Mouse (Mus musculus) heart, adult 2 months (tissue): ENCODE measurements at regions not wholly inside any gene's neighbourhood (a gene's known extent, or its start where the extent isn't known, plus 50 kb on each side); places are given as distances from the start of the nearest gene placed in this dataset.

ENCODE experiments used
- CTCF ChIP-seq: fragments of 200-600 bp; IDR thresholded peaks from 2 replicates; pipeline ENCODE4 v1.8.1; 2022; ENCODE audit warnings: antibody characterized with exemption, mild to moderate bottlenecking, moderate library complexity
- POLR2A ChIP-seq: fragments of 200-500 bp; IDR thresholded peaks from 2 replicates; pipeline ENCODE4 v1.6.1; 2011; ENCODE audit warnings: mild to moderate bottlenecking, low read depth, low read length, control low read depth; ENCODE audit not compliant: insufficient read depth

GRCm38 (mm10) chr15:96179511-96179910 is 107.8 kb upstream of the Arid2 start:
- TF ChIP-seq CTCF: no peak
- TF ChIP-seq POLR2A: no peak
